Mouse (Mus musculus): ENCODE measurements around the gene Arhgdib.
"Not testable (repeated sequence)": the region's sequence is repeated elsewhere in the genome, so short reads cannot be mapped to it uniquely, and the experiment has no call there.

The Arhgdib gene

DNA sequence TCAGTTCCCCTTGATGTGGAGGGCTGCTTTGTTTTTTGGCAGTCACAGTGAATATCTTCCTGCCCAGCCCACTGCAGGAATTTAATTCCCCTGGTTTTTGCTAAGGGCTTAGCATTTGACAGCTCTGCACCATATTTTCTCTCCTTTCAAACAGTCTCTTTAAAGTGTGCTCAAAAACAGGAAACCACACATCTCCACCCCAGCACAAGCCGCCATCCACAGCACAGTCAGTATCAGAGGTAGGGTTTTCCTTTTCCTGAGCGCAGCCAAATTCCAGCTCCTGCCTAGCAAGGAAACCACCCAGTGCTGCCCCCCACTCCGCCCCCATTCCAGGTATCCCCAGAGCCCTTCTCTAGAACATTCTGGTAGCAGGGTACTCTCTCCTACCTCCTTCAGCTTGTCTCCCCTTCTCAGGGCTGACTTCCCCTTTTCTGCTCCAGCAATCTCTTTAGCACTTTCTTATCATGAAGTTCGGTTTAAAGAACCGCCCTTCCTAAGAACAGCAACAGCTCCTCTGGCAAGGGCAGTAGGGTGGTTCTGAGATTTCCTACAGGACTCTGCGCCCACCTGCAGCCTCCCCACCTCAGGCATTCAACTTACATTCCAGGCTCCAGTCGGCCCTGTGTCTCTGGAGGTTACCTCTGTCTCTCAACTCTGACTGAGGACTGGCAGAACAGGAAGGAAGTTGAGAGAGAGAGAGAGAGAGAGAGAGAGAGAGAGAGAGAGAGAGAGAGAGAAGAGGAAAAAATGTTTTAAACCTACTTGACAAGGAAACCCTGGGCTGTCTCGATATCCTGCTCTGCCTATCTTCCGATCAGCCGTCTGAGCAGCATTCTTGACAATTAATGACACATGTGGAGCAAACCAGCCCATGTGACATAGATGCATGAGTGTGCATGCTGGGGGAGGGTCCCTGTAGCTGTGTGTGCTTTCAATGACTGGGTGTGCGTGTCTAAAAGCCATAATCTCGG is at the start of gene Arhgdib:
Gene Arhgdib (minus strand): TSS at position 849 of the 971 bp plus-strand sequence.
- peak; percentile 93 for DNase-seq (ENCODE audit: extremely low read depth, low read depth)

- no peak for DNase-seq (ENCODE audit: extremely low read depth, low read depth)
Measured at GRCm38 (mm10) chr6:136990557-136990956, 48.9 kb upstream of the Arhgdib start.

GRCm38 (mm10) chr6:136989824-136990497 is 48.3 kb upstream of the Arhgdib start:
- peak; percentile 71 for DNase-seq (ENCODE audit: extremely low read depth, low read depth)

DNA sequence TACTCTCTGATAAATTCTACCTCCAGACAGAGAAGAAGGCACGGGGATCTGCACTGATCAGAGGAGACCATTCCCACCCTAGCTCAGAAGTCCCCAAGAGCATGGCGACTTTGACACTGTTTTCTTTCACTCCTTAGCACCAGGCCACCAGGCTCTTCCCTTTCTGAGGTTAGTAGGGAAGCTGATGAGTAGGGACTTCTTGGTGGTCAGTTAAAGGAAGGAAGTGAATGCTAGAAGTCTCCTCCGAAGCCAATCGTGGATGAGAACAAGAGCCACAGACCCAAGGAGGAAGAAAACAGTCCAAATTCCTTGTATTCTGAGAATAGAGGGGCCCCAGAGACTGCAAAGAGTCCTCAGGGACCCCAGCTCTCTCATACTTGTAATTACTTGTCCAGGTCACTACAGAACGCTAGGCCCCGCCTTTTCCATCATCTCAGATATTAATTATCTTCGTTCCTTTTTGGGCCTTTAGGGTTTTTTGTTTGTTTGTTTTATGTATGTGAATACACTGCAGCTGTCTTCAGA is 46.9 kb upstream of the Arhgdib start:
- DNase-seq (ENCODE audit: extremely low read depth, low read depth) = no peak

GRCm38 (mm10) chr6:136986718-136987117 is 45.0 kb upstream of the Arhgdib start:
- no peak for DNase-seq (ENCODE audit: extremely low read depth, low read depth)

DNA sequence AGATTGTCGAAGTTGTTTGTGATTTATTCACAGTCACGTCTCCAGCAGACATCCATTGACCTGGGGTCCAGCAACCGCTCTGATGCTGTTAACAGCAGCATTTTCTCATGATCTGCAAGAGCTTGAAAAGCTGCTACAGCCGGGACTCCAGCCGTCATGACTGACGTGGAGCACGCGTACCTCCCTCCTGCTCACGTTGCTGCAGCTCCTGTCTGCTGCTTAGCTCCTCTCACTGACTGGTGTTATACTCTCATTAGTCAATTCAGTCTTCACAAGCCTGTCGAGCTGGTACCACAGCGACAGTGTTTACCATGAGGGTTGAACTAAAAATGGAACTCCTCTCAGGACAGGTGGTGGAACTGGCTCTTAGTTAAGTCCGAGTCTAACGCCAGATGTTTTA is 44.3 kb upstream of the Arhgdib start:
- DNase-seq (ENCODE audit: extremely low read depth, low read depth) = no peak

DNA sequence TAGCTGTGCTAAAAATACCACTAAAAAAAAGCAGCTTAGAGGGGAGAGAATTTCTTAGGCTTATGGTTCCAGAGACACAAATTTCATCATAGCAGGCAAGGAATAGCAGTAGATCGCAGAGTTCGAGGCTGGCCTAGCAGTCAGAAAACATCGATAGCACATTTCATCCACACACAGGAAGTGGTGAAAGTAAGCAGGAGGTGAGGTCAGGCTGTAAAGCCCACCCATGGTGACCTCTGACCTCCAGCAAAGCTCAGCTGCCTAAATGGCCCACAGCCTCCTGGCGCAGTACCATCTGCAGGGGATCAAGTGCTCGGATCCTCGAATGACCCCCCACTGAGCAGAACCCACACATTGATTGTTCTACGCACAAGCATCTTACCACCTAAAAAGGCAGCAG is 41.5 kb upstream of the Arhgdib start:
- no peak for DNase-seq (ENCODE audit: extremely low read depth, low read depth)

DNA sequence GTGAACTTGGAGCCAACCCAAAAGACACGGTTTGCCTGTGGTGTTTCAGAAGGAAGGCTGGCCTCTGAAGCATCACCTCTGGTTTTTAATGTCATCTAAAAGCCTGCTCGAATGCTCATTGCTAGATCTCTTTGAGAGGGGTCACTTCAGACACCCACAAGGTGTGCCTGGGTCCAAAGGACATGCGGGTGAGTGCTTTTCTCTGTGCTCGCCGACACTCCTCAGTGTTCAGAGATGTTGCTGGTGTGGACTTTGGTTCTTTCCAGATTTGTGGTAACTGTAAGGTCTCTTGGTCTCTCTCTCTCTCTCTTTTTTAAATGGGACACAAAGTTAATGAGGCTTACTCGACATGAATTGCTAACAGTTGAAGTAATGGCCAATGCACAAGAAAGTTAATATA is 40.9 kb upstream of the Arhgdib start:
- no peak for DNase-seq (ENCODE audit: extremely low read depth, low read depth)

- peak; percentile 51 for DNase-seq (ENCODE audit: extremely low read depth, low read depth)
Measured at GRCm38 (mm10) chr6:136980331-136980746, 38.6 kb upstream of the Arhgdib start.

DNA sequence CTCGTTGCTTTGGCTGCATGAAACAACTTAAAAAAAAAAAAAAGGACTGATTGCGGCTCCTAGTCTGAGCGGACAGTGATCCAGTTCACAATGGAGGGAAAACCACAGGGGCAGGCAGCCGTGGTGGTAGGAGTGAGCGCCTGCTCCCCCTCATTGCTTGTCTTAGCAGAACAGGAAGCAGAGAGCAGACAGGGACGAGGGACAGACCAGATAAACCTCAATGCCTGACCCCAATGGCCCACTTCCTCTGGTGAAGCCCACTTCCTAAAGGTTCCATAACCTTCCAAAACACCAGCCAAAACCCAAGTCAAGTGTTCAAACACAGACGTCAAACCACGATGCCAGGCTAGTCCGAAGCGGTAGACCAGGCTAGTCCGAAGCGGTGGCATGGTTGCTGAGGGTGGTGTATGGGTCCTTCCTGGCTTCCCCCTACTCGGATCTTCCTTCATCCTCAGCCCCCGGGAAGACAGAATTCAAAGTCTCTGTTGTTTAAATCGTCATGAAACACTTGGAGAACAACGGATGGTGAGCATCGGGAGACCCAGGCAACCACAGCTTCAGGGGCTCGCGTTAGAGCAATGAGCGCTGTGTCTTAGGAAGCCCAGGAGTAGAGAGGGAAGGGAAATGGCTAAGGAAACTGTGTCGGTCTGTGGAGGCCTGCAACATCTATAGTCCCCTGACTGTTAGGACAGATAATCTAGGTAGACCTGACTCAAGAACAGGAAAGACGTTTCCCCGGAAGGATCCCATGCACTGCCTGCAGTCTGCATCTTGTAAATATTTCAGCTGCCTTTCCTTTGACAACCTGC is 37.8 kb upstream of the Arhgdib start:
- DNase-seq (ENCODE audit: extremely low read depth, low read depth) = no peak

DNA sequence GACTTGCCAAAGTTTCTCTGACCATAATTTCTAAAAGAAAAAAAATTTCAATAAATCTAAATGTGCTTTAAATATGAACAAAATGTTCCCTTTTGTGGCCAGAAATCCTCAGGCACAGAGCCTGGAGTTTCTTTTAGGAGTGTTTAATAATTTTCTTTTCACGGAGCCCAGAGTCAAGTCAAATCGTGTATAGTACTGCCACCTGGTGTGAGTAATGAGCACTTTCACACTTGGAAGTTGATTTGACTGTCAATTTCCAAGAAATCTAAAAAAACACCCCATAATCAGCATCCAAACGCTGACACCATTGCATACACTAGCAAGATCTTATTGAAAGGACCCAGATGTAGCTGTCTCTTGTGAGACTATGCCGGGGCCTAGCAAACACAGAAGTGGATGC is 27.2 kb upstream of the Arhgdib start:
- not testable (repeated sequence) for DNase-seq (ENCODE audit: extremely low read depth, low read depth)

DNA sequence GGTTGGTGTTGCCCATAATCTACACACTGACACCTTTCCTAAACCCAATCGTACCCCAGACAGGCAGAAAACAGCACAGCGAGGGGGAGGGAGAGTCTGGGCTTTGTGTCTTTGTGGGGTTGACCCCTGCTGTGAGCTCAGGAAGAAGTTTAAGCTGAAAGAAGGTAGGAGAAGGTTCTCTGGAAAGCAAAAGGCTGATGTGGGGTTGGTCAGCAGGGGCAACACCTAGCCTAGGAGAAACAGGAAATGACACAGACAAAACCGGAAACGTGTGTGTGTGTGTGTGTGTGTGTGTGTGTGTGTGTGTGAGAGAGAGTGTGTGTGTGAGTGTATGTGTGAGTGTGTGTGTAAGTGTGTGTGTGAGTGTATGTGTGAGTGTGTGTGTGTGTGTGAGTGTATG is 25.8 kb upstream of the Arhgdib start:
- DNase-seq (ENCODE audit: extremely low read depth, low read depth) = no peak

GRCm38 (mm10) chr6:136965912-136966311 is 24.2 kb upstream of the Arhgdib start:
- DNase-seq (ENCODE audit: extremely low read depth, low read depth) = no peak

DNA sequence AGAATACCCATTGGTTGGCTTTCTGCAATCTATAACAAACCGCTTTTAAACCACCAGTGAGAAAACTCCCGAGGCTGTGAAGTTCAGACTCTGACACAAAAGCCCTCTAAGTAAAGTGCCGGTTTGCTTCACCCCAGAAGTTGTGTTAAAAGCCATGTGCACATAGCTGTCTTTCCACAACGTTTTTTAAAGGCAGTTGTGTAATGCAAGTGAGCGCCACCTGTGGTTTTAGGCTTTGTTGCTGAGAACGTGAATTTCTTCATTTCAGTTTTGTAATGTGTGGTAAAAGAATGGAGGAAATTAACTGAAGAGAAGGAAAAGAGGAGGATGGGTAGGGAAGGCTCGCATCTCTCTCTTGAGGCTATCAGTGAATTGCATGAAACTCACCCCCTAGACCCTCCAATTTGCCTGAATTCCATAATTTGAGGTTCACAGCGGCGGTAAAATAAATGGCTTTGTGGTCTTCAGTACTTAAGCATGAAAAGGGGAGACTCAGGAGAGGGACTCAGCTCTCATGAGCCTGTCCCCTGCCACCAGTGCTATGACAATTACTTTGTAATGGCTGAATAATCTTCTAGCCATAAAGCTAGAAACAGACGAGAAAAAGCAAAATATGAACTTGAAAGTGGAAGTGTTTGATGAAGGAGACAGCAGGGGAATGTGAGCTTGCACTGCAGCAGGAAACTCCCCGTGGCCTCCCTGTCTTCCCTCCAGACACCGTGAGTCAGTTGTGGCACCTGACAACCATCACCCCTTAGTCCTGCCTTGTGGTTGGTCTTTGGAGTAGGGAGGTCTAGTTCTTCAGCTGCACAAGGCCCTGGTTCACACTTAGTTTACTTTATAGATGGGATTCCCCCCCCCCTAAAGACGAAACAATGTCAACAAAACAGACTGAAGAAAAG is 23.2 kb upstream of the Arhgdib start:
- DNase-seq (ENCODE audit: extremely low read depth, low read depth) = no peak

GRCm38 (mm10) chr6:136962957-136963356 is 21.3 kb upstream of the Arhgdib start:
- DNase-seq (ENCODE audit: extremely low read depth, low read depth) = no peak

DNA sequence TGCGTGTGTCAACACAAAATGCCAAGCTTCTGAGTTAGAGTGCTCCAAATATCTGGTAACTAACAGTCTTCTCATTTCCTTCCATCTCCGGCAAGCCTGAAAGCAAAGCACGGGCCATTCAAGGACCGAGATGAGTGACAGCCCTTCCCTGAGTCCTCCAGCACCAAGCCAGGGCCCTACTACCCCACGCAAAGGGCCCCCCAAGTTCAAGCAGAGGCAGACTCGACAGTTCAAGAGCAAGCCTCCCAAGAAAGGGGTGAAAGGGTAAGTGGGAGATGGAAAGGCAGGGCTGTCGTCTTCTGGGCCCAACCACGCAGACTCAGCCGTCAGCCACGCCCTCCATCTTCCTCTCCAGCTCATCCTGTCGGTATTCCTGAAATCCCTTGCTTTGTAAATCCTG is 17.4 kb upstream of the Arhgdib start:
- DNase-seq (ENCODE audit: extremely low read depth, low read depth) = no peak

- DNase-seq (ENCODE audit: extremely low read depth, low read depth) = no peak
Measured at GRCm38 (mm10) chr6:136957062-136957461, 15.4 kb upstream of the Arhgdib start.

DNA sequence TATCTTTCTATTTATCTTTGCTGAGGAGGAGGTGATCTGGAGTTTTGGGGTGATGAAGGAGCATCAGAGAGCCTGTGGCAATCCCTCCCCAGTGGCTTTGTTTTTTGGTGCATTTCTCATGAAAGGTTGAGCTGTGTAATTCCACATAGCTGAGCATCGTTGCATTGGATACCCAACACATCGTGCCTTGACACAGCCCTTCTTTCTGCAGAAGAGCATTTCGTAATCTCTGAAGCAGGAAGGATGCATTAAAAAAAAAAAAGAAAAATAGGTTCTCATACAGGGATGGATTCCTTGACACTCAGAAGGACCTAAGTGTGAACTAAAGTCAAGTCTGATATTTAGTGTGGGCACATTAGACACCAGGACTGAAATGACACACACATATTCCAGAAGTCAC is 13.5 kb upstream of the Arhgdib start:
- DNase-seq (ENCODE audit: extremely low read depth, low read depth) = no peak

GRCm38 (mm10) chr6:136954715-136955114 is 13.0 kb upstream of the Arhgdib start:
- no peak for DNase-seq (ENCODE audit: extremely low read depth, low read depth)

GRCm38 (mm10) chr6:136954192-136954591 is 12.5 kb upstream of the Arhgdib start:
- no peak for DNase-seq (ENCODE audit: extremely low read depth, low read depth)

Measured in MEL-GATA-1-ER (cell line).